Mouse (Mus musculus): ENCODE data around the gene 9430097D07Rik. TPM values are rescaled to one million over a fixed set of nuclear protein-coding genes. Genes with fewer than 3 reads are reported as not detected.

Gene 9430097D07Rik
- polyA plus RNA-seq (2016; fragmentation: Nextera tagmentation; extraction: Ambion mirVana), result 0.25 and 0.69 TPM in 2 replicates

DNA sequence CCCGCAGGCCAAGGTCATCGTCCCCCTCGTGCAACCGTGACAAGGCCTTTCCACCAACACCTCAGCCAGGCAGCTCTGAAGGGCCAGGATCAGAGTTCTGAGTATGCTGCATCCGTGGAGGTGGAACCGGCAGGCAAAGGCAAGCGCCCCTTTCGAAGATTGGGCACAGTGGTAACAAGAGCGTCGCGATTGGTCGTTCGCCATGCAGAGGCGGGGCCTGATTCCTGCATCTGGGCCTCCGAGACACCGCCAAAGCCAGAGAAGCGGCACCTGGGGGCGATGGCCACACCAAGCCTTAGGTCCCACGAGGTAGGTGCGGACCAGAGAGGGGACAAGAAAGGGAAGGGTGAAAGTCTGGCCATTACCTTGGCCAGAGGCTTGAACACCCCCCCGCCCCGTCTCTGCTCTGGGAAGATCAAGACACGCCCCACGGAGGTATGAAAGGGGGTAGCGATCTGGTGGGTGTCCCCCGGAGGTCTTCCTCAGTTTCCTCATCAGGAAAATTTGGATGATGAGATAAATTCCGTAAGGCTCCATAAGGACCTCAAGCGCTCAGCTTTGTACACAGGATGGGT is at the start of gene 9430097D07Rik:
9430097D07Rik (minus strand) TSS at position 99 of the 575 bp plus-strand sequence.
- H3K27ac ChIP-seq, result no peak within 1 kb of the TSS

DNA sequence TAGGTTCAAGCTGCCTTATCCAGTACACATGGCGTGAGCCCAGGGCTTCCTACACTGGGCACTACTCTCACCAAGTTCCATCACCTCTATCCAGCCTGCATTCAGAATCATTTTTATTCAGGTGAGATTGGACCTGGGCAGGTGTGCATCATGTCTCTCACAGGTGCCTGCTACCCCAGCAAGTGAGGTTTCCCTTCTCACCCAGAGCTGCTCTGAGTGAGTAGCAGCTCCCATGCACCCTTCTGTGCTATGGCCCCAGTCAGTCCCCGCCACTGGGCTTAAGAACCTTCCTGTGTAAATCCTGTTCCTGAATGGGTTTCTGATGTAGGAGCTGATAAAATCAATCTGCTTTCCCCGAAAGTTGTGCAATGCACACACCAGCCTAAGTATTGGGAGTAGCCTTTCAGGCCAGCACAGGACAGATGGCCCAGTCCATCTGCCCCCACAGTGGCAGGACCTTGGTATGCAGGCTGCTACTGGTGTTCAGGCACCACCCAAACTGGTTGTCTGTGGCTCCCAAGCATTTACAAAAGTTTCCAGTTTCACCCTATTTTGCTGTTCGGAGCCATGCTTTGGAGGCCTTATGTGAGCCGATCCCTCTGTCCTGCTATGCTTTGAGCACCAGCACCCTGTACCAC is 48.7 kb upstream of the 9430097D07Rik start:
- Histone ChIP-seq H3K27ac (no peak overlapping the region), H3K4me1 (peaks cover 58% of the 10 kb centered on the region), H3K4me3 (no peak overlapping the region), H3K4me2 (replicated peaks) (no peak overlapping the region), H3K9me3 (no peaks in the 10 kb centered on the region), H3K27me3 (replicated peaks) (no peaks in the 10 kb centered on the region), H3K9ac (no peak overlapping the region), H3K36me3 (no peaks in the 10 kb centered on the region)
- ATAC-seq (ENCODE audit: low FRiP score, low read depth), result no peak
- WGBS, result 90% methylated on average over 5 of the region's 5 CpGs

More for the DNA sequence above, at the start of gene 9430097D07Rik:
- Histone ChIP-seq H3K9ac (peak within 1 kb of the TSS; percentile 57), H3K27me3 (replicated peaks) (peaks cover 29% of the 10 kb centered on the region), H3K36me3 (0 out of 2 replicates have a peak, but pooled peaks cover 6% of the 10 kb centered on the region), H3K4me3 (peak within 1 kb of the TSS; percentile 51), H3K4me1 (peaks cover 8% of the 10 kb centered on the region), H3K9me3 (no peaks in the 10 kb centered on the region), H3K4me2 (replicated peaks) (peak within 1 kb of the TSS; percentile 96)
- WGBS, result 6% methylated on average over 28 of the region's 28 CpGs
- peak; percentile 81 for ATAC-seq (ENCODE audit: low FRiP score, low read depth)

DNA sequence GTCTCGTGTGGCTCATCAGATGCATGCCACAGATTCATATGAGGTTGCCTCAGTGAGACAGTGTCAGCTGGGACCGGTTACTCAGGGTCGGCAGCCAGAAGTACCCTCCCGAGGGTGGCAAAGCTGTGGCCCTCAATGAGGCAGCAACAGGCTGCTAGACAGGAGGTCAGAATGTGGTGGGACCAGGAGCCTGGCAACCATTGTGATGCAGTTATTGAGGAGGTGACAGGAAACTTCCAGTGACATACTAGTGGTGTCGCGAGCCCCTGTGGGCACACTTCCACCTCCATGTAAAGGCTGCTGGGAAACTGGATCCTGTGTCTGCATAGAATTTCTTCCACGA is 46.0 kb upstream of the 9430097D07Rik start, which contains the start of gene Ak1:
Ak1 (plus strand) TSS at position 242 of the 343 bp plus-strand sequence.
- no peaks in the 10 kb centered on the region for H3K9me3 ChIP-seq
- peak within 1 kb of the TSS; percentile 20 for H3K4me2 ChIP-seq (replicated peaks)
- H3K4me3 ChIP-seq, result no peak within 1 kb of the TSS
- H3K36me3 ChIP-seq, result no peaks in the 10 kb centered on the region; the same call in none of the 2 replicates
- H3K4me1 ChIP-seq, result peaks cover 51% of the 10 kb centered on the region
- no peak within 1 kb of the TSS for H3K9ac ChIP-seq
- no peaks in the 10 kb centered on the region for H3K27me3 ChIP-seq (replicated peaks)
- H3K27ac ChIP-seq, result peak within 1 kb of the TSS; percentile 38; the same call in 1 of the 2 replicates
- WGBS, result 33% methylated on average over 7 of the region's 7 CpGs
- no peak for ATAC-seq (ENCODE audit: low FRiP score, low read depth)

- H3K4me1 ChIP-seq, result peaks cover 45% of the 10 kb centered on the region
- no peaks in the 10 kb centered on the region for H3K9me3 ChIP-seq
- no peaks in the 10 kb centered on the region; the same call in none of the 2 replicates for H3K36me3 ChIP-seq
- H3K4me2 ChIP-seq (replicated peaks), result peak overlapping the region; percentile 20
- peak overlapping the region; percentile 38; the same call in 1 of the 2 replicates for H3K27ac ChIP-seq
- no peak overlapping the region for H3K4me3 ChIP-seq
- WGBS, result 36% methylated on average over 4 of the region's 4 CpGs
- no peak for ATAC-seq (ENCODE audit: low FRiP score, low read depth)
- H3K27me3 ChIP-seq (replicated peaks), result no peaks in the 10 kb centered on the region
- no peak overlapping the region for H3K9ac ChIP-seq
Measured at GRCm38 (mm10) chr2:32620682-32621516, 45.4 kb upstream of the 9430097D07Rik start.

DNA sequence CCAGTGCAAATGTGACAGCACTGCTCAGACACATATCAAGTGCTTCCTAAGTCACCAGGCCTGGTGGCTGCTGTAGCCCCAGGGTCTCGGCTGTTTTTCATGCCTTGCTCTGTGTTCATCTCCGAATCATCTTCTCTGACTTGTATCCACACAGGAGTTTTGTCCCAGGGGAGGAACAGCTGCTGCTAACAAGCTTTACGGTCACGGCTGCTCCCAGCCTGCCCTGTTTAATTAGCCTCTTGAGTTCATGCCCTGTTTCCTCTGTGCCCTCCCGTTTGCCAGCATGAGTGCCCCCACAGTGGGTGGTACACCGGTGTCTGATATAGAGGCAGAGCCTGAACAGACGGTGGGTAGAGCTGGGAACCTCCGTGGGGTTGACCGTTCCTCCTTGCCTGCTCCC is 42.6 kb upstream of the 9430097D07Rik start:
- no peaks in the 10 kb centered on the region for H3K9me3 ChIP-seq
- H3K9ac ChIP-seq, result no peak overlapping the region
- no peaks in the 10 kb centered on the region for H3K27me3 ChIP-seq (replicated peaks)
- H3K27ac ChIP-seq, result no peak overlapping the region
- no peak overlapping the region for H3K4me2 ChIP-seq (replicated peaks)
- no peak for ATAC-seq (ENCODE audit: low FRiP score, low read depth)
- no peak overlapping the region for H3K4me3 ChIP-seq
- peaks cover 32% of the 10 kb centered on the region for H3K4me1 ChIP-seq
- 68% methylated on average over 9 of the region's 9 CpGs for WGBS
- peaks cover 6% of the 10 kb centered on the region for H3K36me3 ChIP-seq

GRCm38 (mm10) chr2:32617601-32618000 is 42.1 kb upstream of the 9430097D07Rik start:
- Histone ChIP-seq H3K9ac (no peak overlapping the region), H3K4me3 (no peak overlapping the region), H3K4me2 (replicated peaks) (no peak overlapping the region), H3K36me3 (peaks cover 6% of the 10 kb centered on the region), H3K27ac (no peak overlapping the region), H3K4me1 (peaks cover 32% of the 10 kb centered on the region), H3K9me3 (no peaks in the 10 kb centered on the region), H3K27me3 (replicated peaks) (no peaks in the 10 kb centered on the region)
- WGBS, result 92% methylated on average over 4 of the region's 4 CpGs
- no peak for ATAC-seq (ENCODE audit: low FRiP score, low read depth)

GRCm38 (mm10) chr2:32617109-32617508 is 41.6 kb upstream of the 9430097D07Rik start:
- 97% methylated on average over 1 of the region's 1 CpGs for WGBS
- Histone ChIP-seq H3K4me2 (replicated peaks) (no peak overlapping the region), H3K4me1 (peaks cover 32% of the 10 kb centered on the region)

GRCm38 (mm10) chr2:32612274-32612673 is 36.8 kb upstream of the 9430097D07Rik start:
- 59% methylated on average over 26 of the region's 26 CpGs for WGBS
- no peak overlapping the region for H3K9ac ChIP-seq
- H3K4me2 ChIP-seq (replicated peaks), result no peak overlapping the region
- peaks cover 6% of the 10 kb centered on the region for H3K36me3 ChIP-seq
- H3K27me3 ChIP-seq (replicated peaks), result no peaks in the 10 kb centered on the region
- no peak overlapping the region for H3K4me3 ChIP-seq
- H3K9me3 ChIP-seq, result no peaks in the 10 kb centered on the region
- ATAC-seq (ENCODE audit: low FRiP score, low read depth), result no peak
- H3K27ac ChIP-seq, result no peak overlapping the region
- peaks cover 21% of the 10 kb centered on the region for H3K4me1 ChIP-seq

More at GRCm38 (mm10) chr2:32617109-32617508, 41.6 kb upstream of the 9430097D07Rik start:
- H3K9me3 ChIP-seq, result no peaks in the 10 kb centered on the region
- no peak overlapping the region for H3K9ac ChIP-seq
- H3K4me3 ChIP-seq, result no peak overlapping the region
- ATAC-seq (ENCODE audit: low FRiP score, low read depth), result no peak
- H3K27me3 ChIP-seq (replicated peaks), result no peaks in the 10 kb centered on the region
- no peak overlapping the region for H3K27ac ChIP-seq
- peaks cover 6% of the 10 kb centered on the region for H3K36me3 ChIP-seq

DNA sequence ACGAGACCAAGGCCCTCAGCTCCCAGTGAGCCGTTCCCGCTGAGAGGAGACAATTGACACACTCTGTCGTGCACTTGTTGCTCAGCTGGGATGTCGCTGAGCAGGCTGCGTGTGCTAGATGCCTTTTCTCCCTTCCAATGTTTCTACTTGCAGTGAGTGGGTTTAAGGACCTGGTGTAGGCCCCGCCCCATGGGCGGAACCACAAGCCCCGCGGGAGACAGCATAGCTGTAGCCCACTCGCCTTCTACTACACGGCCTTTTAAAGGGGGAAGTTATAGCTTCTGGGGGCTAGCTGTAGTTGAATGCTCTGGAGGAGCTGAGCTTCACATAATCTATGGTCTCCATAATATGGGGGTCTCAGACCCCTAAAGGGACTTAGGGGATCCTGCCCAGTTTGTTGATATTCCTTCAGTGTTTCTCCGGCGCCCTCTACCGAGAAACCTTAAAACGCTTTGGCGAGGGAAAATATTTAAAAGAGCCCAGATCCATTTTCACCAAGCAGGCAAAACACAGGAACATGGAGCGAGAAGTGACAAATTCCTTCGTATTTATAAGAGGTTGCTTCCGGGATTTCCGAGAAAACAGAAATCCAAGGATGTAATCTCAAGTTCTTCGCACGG is 35.2 kb upstream of the 9430097D07Rik start:
- Histone ChIP-seq H3K36me3 (peaks cover 6% of the 10 kb centered on the region; the same call in 1 of the 2 replicates), H3K27ac (no peak overlapping the region), H3K4me3 (no peak overlapping the region), H3K9ac (no peak overlapping the region), H3K9me3 (no peaks in the 10 kb centered on the region), H3K27me3 (replicated peaks) (no peaks in the 10 kb centered on the region), H3K4me1 (peaks cover 24% of the 10 kb centered on the region), H3K4me2 (replicated peaks) (peak overlapping the region; percentile 54)
- 19% methylated on average over 23 of the region's 23 CpGs for WGBS
- ATAC-seq (ENCODE audit: low FRiP score, low read depth), result no peak

GRCm38 (mm10) chr2:32608778-32609435 is 33.4 kb upstream of the 9430097D07Rik start:
- H3K36me3 ChIP-seq, result no peaks in the 10 kb centered on the region
- H3K9ac ChIP-seq, result no peak overlapping the region
- peak overlapping the region; percentile 92 for H3K4me2 ChIP-seq (replicated peaks)
- H3K4me1 ChIP-seq, result peaks cover 24% of the 10 kb centered on the region
- ATAC-seq (ENCODE audit: low FRiP score, low read depth), result no peak
- no peaks in the 10 kb centered on the region for H3K9me3 ChIP-seq
- H3K27me3 ChIP-seq (replicated peaks), result no peaks in the 10 kb centered on the region
- H3K27ac ChIP-seq, result no peak overlapping the region
- no peak overlapping the region for H3K4me3 ChIP-seq
- 33% methylated on average over 18 of the region's 18 CpGs for WGBS

GRCm38 (mm10) chr2:32608141-32608777 is 32.8 kb upstream of the 9430097D07Rik start:
- ATAC-seq (ENCODE audit: low FRiP score, low read depth), result 0 out of 2 replicates have a peak, but pooled peaks have one; percentile 27
- WGBS, result 9% methylated on average over 25 of the region's 25 CpGs
- no peak overlapping the region for H3K9ac ChIP-seq
- no peak overlapping the region for H3K27ac ChIP-seq
- no peaks in the 10 kb centered on the region for H3K36me3 ChIP-seq
- H3K4me1 ChIP-seq, result peaks cover 24% of the 10 kb centered on the region
- no peak overlapping the region for H3K4me3 ChIP-seq
- no peaks in the 10 kb centered on the region for H3K9me3 ChIP-seq
- no peaks in the 10 kb centered on the region for H3K27me3 ChIP-seq (replicated peaks)
- peak overlapping the region; percentile 92 for H3K4me2 ChIP-seq (replicated peaks)
